Mouse (Mus musculus): Measurements from ENCODE around the gene Large2. TPM values are rescaled to one million over a fixed set of nuclear protein-coding genes. Genes with fewer than 3 reads are reported as not detected.

Gene Large2
- polyA plus RNA-seq, 2 experiments, result 2.3 to 3.1 TPM

DNA sequence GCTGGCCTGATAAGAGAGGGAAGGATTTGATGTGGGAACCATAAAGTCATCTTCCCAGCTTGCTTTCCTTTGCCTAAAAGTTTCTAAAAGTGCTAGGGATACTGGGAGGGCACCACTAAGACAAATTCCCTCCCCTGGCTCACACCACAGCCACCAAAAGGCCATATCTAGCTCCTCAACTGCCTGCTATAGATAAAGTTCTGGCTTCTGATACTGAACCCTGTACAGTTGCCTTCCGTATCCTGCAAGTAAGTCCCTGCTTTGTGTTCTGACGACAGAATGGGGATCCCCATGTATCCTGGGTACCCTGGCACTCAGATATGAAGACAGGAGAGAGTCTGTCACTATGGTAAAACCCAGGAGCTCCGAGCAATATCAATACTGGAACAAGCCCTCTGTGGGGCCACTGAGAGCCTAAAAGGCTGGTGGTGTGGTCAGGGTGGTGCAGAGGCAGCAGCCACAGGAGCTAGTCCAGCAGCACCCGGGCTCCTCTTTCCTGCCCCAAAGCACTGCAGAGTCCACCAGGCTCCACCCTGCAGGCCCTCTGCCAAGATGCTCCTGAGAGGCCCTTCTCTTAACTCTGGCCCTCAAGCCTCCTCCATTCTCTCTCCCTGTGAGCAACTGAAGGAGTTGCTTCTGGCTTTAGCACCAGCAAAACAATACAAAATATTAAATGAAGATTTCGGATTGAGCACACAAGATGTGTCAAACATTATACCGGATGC, 15.7 kb upstream of the Large2 start:
- H3K4me1 ChIP-seq (replicated peaks; ENCODE audit: control insufficient read depth in 2 of 2, insufficient read depth in 2 of 2, low read length in 1 of 2), result peaks cover 0 to 4% of the 10 kb centered on the region in 2 experiments; a peak in 2 of 4 replicates
- peaks cover 58% of the 10 kb centered on the region for H3K27me3 ChIP-seq (ENCODE audit: control insufficient read depth, insufficient read depth, low read length)
- TF ChIP-seq EP300 (IDR thresholded peaks at IDR 0.05; ENCODE audit: low read depth) (no peak), CTCF (IDR thresholded peaks at IDR 0.05; ENCODE audit: low read depth) (no peak)
- H3K4me3 ChIP-seq (ENCODE audit: insufficient read depth in 1 of 2, low read depth in 2 of 2, low read length in 2 of 2), result no peak overlapping the region
- no peaks in the 10 kb centered on the region for H3K36me3 ChIP-seq (replicated peaks; ENCODE audit: control insufficient read depth, insufficient read depth, low read depth)
- no peak overlapping the region for H3K4me2 ChIP-seq (ENCODE audit: low read depth)
- H3K27ac ChIP-seq, result no peak overlapping the region
- DNase-seq (ENCODE audit: low read depth in 3 of 3, low spot score in 3 of 3), result no peak
- no peaks in the 10 kb centered on the region for H3K9me3 ChIP-seq (ENCODE audit: control insufficient read depth, low read length)
- 39% methylated on average over 6 of the region's 6 CpGs for WGBS (ENCODE audit: insufficient replicate concordance)
- H3K9ac ChIP-seq (replicated peaks), result no peak overlapping the region
- no peak for ATAC-seq (ENCODE audit: insufficient read depth)

GRCm38 (mm10) chr2:92389645-92390044, 15.0 kb upstream of the Large2 start:
- Histone ChIP-seq H3K4me3 (ENCODE audit: insufficient read depth in 1 of 2, low read depth in 2 of 2, low read length in 2 of 2) (peak overlapping the region; percentile 20 to 42; a peak in 1 of 4 replicates), H3K36me3 (replicated peaks; ENCODE audit: control insufficient read depth, insufficient read depth, low read depth) (no peaks in the 10 kb centered on the region), H3K27ac (no peak overlapping the region), H3K9me3 (ENCODE audit: control insufficient read depth, low read length) (no peaks in the 10 kb centered on the region), H3K9ac (replicated peaks) (no peak overlapping the region), H3K27me3 (ENCODE audit: control insufficient read depth, insufficient read depth, low read length) (peaks cover 58% of the 10 kb centered on the region), H3K4me1 (replicated peaks; ENCODE audit: control insufficient read depth in 2 of 2, insufficient read depth in 2 of 2, low read length in 1 of 2) (peaks cover 0 to 4% of the 10 kb centered on the region in 2 experiments; a peak in 2 of 4 replicates), H3K4me2 (ENCODE audit: low read depth) (peak overlapping the region; percentile 52)
- TF ChIP-seq EP300 (IDR thresholded peaks at IDR 0.05; ENCODE audit: low read depth) (no peak), CTCF (IDR thresholded peaks at IDR 0.05; ENCODE audit: low read depth) (no peak)
- ATAC-seq (ENCODE audit: insufficient read depth), result no peak
- 15% methylated on average over 10 of the region's 10 CpGs for WGBS (ENCODE audit: insufficient replicate concordance)
- no peak for DNase-seq (ENCODE audit: low read depth in 3 of 3, low spot score in 3 of 3)

- 2% methylated on average over 58 of the region's 62 CpGs for WGBS (ENCODE audit: insufficient replicate concordance)
Measured at GRCm38 (mm10) chr2:92388891-92389641, 14.4 kb upstream of the Large2 start.

DNA sequence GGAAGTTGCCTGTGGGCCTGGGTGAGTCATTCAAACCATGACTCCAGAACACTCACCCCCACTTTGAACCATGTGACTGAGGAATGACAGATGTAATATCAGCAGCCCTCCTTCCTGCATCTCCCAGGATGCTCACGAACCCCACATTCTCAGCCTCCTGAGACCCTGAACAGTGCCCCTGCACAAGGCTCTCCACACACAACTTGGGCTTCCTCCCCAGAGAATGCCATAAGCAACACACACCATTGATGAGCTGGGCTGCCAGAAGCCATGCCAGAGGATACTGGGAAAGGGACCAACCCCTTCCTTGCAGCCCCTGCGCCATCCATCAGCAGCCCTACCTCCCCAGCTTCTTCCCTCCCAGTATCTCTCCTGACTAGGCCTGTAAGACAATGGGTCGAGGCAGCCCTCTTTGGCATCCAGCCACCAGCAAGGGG, 13.4 kb upstream of the Large2 start:
- no peaks in the 10 kb centered on the region for H3K36me3 ChIP-seq (replicated peaks; ENCODE audit: control insufficient read depth, insufficient read depth, low read depth)
- H3K9ac ChIP-seq (replicated peaks), result no peak overlapping the region
- H3K27me3 ChIP-seq (ENCODE audit: control insufficient read depth, insufficient read depth, low read length), result peaks cover 54% of the 10 kb centered on the region
- H3K27ac ChIP-seq, result no peak overlapping the region
- DNase-seq (ENCODE audit: low read depth in 3 of 3, low spot score in 3 of 3) (no peak), ATAC-seq (ENCODE audit: insufficient read depth) (no peak)
- H3K4me3 ChIP-seq (ENCODE audit: insufficient read depth in 1 of 2, low read depth in 2 of 2, low read length in 2 of 2), result no peak overlapping the region
- no peak for TF ChIP-seq CTCF (IDR thresholded peaks at IDR 0.05; ENCODE audit: low read depth)
- no peak for TF ChIP-seq EP300 (IDR thresholded peaks at IDR 0.05; ENCODE audit: low read depth)
- peaks cover 0 to 4% of the 10 kb centered on the region in 2 experiments; a peak in 2 of 4 replicates for H3K4me1 ChIP-seq (replicated peaks; ENCODE audit: control insufficient read depth in 2 of 2, insufficient read depth in 2 of 2, low read length in 1 of 2)
- no peaks in the 10 kb centered on the region for H3K9me3 ChIP-seq (ENCODE audit: control insufficient read depth, low read length)
- WGBS (ENCODE audit: insufficient replicate concordance), result 46% methylated on average over 3 of the region's 3 CpGs
- H3K4me2 ChIP-seq (ENCODE audit: low read depth), result no peak overlapping the region

More at GRCm38 (mm10) chr2:92388891-92389641, 14.4 kb upstream of the Large2 start:
- H3K27me3 ChIP-seq (ENCODE audit: control insufficient read depth, insufficient read depth, low read length), result peaks cover 58% of the 10 kb centered on the region
- H3K36me3 ChIP-seq (replicated peaks; ENCODE audit: control insufficient read depth, insufficient read depth, low read depth), result no peaks in the 10 kb centered on the region
- ATAC-seq (ENCODE audit: insufficient read depth), result peak; percentile 27; the same call in 1 of the 2 replicates
- DNase-seq (ENCODE audit: low read depth in 3 of 3, low spot score in 3 of 3), result no peak
- no peak for TF ChIP-seq EP300 (IDR thresholded peaks at IDR 0.05; ENCODE audit: low read depth)
- TF ChIP-seq CTCF (IDR thresholded peaks at IDR 0.05; ENCODE audit: low read depth), result no peak
- no peak overlapping the region for H3K27ac ChIP-seq
- no peak overlapping the region for H3K9ac ChIP-seq (replicated peaks)
- no peaks in the 10 kb centered on the region for H3K9me3 ChIP-seq (ENCODE audit: control insufficient read depth, low read length)
- H3K4me1 ChIP-seq (replicated peaks; ENCODE audit: control insufficient read depth in 2 of 2, insufficient read depth in 2 of 2, low read length in 1 of 2), result peaks cover 0 to 4% of the 10 kb centered on the region in 2 experiments; a peak in 2 of 4 replicates
- peak overlapping the region; percentile 52 for H3K4me2 ChIP-seq (ENCODE audit: low read depth)
- peak overlapping the region; percentile 20 to 42 for H3K4me3 ChIP-seq (ENCODE audit: insufficient read depth in 1 of 2, low read depth in 2 of 2, low read length in 2 of 2)

DNA sequence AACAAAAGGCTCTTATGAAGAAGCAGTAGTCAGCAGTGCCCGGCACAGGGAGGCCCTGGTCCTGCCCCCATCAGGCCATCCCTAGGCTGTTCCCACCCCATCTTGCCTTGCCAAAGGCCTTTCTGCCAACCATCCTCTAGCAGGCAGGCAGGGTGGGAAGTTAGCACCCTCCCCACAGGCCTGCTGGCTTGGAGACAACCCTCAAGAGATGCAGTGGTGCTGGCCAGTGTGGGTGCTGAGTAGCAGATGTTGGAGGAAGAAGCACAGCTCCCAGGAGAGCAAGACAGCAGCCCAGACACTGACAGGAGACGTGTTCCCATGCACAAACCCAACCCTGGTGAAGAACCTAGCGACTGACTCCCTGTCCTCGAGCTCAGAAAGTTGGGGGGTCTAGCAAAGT, 13.0 kb upstream of the Large2 start:
- no peaks in the 10 kb centered on the region for H3K36me3 ChIP-seq (replicated peaks; ENCODE audit: control insufficient read depth, insufficient read depth, low read depth)
- H3K9me3 ChIP-seq (ENCODE audit: control insufficient read depth, low read length), result no peaks in the 10 kb centered on the region
- DNase-seq (ENCODE audit: low read depth in 3 of 3, low spot score in 3 of 3) (no peak), ATAC-seq (ENCODE audit: insufficient read depth) (no peak)
- H3K27me3 ChIP-seq (ENCODE audit: control insufficient read depth, insufficient read depth, low read length), result peaks cover 51% of the 10 kb centered on the region
- no peak overlapping the region for H3K4me3 ChIP-seq (ENCODE audit: insufficient read depth in 1 of 2, low read depth in 2 of 2, low read length in 2 of 2)
- H3K4me2 ChIP-seq (ENCODE audit: low read depth), result no peak overlapping the region
- H3K4me1 ChIP-seq (replicated peaks; ENCODE audit: control insufficient read depth in 2 of 2, insufficient read depth in 2 of 2, low read length in 1 of 2), result peaks cover 0 to 4% of the 10 kb centered on the region in 2 experiments; a peak in 2 of 4 replicates
- no peak overlapping the region for H3K9ac ChIP-seq (replicated peaks)
- no peak overlapping the region for H3K27ac ChIP-seq
- TF ChIP-seq EP300 (IDR thresholded peaks at IDR 0.05; ENCODE audit: low read depth) (no peak), CTCF (IDR thresholded peaks at IDR 0.05; ENCODE audit: low read depth) (no peak)
- 43% methylated on average over 4 of the region's 4 CpGs for WGBS (ENCODE audit: insufficient replicate concordance)

Measured in liver, embryonic 14.5 days (tissue).